Comparison of ENCODE assay signal across 17 mouse cellular contexts in the genomic region with DNA sequence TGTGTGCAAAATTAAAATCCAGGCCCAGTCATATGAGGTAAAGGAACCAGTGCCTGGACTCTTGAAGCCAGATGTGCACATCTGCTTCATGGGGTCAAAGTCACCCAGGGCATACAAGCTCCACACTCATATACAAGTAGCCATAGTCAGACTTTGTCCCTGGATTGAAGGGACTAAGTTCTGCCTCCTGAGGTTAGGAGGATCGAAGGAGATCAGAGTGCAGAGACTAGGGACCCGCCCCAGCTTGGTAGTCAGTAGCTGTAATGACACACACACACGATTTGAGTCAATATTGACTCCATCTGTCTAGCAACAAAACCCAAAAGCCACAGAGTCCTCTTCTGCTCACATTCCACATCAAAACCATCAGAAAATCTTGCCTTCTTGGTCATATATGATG. TPM values are rescaled to one million over a fixed set of nuclear protein-coding genes. Genes with fewer than 3 reads are reported as not detected.
A peak's percentile ranks its signal among the peaks of the same experiment; 100 is the strongest.
DNase-seq lines count a peak whose midpoint lies in the region; ATAC-seq lines count a peak whose summit lies in the region.
"Had no signal": no experiment of that assay in that cellular context is flagged by ENCODE, and none has a peak within 500 bp of the region (broad histone marks: within the 10 kb centered on the region; RNA-seq: fewer than 3 reads in every experiment).

No protein-coding gene starts in this region.

- peaks cover 21% of the 10 kb centered on the region for H3K4me1 ChIP-seq in liver, embryonic 12.5 days
- peaks cover 14% of the 10 kb centered on the region for H3K4me1 ChIP-seq in liver, embryonic 11.5 days (replicated peaks; ENCODE audit: control insufficient read depth, insufficient read depth, low read length)
- peaks cover 21% of the 10 kb centered on the region for H3K4me1 ChIP-seq in intestine, embryonic 16.5 days (ENCODE audit: control insufficient read depth, insufficient read depth, low read length)
- peaks cover 31% of the 10 kb centered on the region for H3K4me1 ChIP-seq in liver, embryonic 13.5 days (replicated peaks)

- no peak overlapping the region for H3K4me3 ChIP-seq in liver, embryonic 12.5 days
- no peak overlapping the region for H3K4me3 ChIP-seq in liver, embryonic 11.5 days (ENCODE audit: low read depth, low read length)
- H3K4me3 ChIP-seq in intestine, embryonic 16.5 days (ENCODE audit: low read length), result no peak overlapping the region
- H3K4me3 ChIP-seq in liver, embryonic 13.5 days (replicated peaks), result no peak overlapping the region
- H3K4me3 ChIP-seq: embryonic facial prominence, embryonic 13.5 days; gastrocnemius, adult 2 months; heart, embryonic 12.5 days; hindbrain, embryonic 10.5 days had no signal

- no peaks in the 10 kb centered on the region for H3K9me3 ChIP-seq in liver, embryonic 12.5 days (replicated peaks)
- H3K9me3 ChIP-seq in liver, embryonic 11.5 days (ENCODE audit: control insufficient read depth, low read length), result no peaks in the 10 kb centered on the region
- H3K9me3 ChIP-seq in intestine, embryonic 16.5 days (ENCODE audit: control insufficient read depth, low read length), result no peaks in the 10 kb centered on the region
- H3K9me3 ChIP-seq in liver, embryonic 13.5 days (replicated peaks), result no peaks in the 10 kb centered on the region
- H3K9me3 ChIP-seq: embryonic facial prominence, embryonic 13.5 days; heart, embryonic 12.5 days; hindbrain, embryonic 10.5 days had no signal

- no peak overlapping the region for H3K27ac ChIP-seq in liver, embryonic 12.5 days
- H3K27ac ChIP-seq in liver, embryonic 11.5 days (ENCODE audit: low read depth, low read length), result no peak overlapping the region
- no peak overlapping the region for H3K27ac ChIP-seq in intestine, embryonic 16.5 days (ENCODE audit: low read length)
- no peak overlapping the region for H3K27ac ChIP-seq in liver, embryonic 13.5 days
- H3K27ac ChIP-seq: embryonic facial prominence, embryonic 13.5 days had no signal

- no peak for DNase-seq in liver, embryonic 11.5 days (ENCODE audit: low spot score)
- DNase-seq in liver, embryonic 13.5 days, result no peak
- DNase-seq in lung, postnatal 36 days, result no peak
- no peak for DNase-seq in testis, postnatal 10 days (ENCODE audit: low spot score)
- DNase-seq: adrenal gland, adult 2 months; adrenal gland, postnatal 25 days; cerebellum, adult 18-20 months; cerebellum, adult 9-11 months; cerebellum, postnatal 36 days; gastrocnemius, adult 2 months; gastrocnemius, postnatal 25 days had no signal

- ATAC-seq in liver, embryonic 12.5 days, result 0 out of 2 replicates have a peak, but pooled peaks have one; percentile 20
- ATAC-seq in liver, embryonic 11.5 days (replicated peaks; ENCODE audit: low FRiP score), result no peak
- peak; percentile 72 for ATAC-seq in intestine, embryonic 16.5 days
- ATAC-seq in liver, embryonic 13.5 days (ENCODE audit: low read depth), result peak; percentile 28; the same call in 1 of the 2 replicates
- ATAC-seq: forebrain, embryonic 14.5 days had no signal

- 62% methylated on average over 3 of the region's 3 CpGs for WGBS in liver, embryonic 12.5 days (ENCODE audit: insufficient replicate concordance)
- 79% methylated on average over 3 of the region's 3 CpGs for WGBS in liver, embryonic 11.5 days
- WGBS in intestine, embryonic 16.5 days, result 71% methylated on average over 3 of the region's 3 CpGs
- 49% methylated on average over 3 of the region's 3 CpGs for WGBS in liver, embryonic 13.5 days (ENCODE audit: insufficient replicate concordance)

- H3K36me3 ChIP-seq in liver, embryonic 12.5 days, result no peaks in the 10 kb centered on the region
- no peaks in the 10 kb centered on the region for H3K36me3 ChIP-seq in liver, embryonic 11.5 days (ENCODE audit: control insufficient read depth, insufficient read depth, low read length)
- no peaks in the 10 kb centered on the region for H3K36me3 ChIP-seq in intestine, embryonic 16.5 days (ENCODE audit: control insufficient read depth, insufficient read depth, low read length)
- H3K36me3 ChIP-seq in liver, embryonic 13.5 days, result no peaks in the 10 kb centered on the region
- H3K36me3 ChIP-seq: embryonic facial prominence, embryonic 13.5 days; heart, embryonic 12.5 days; hindbrain, embryonic 10.5 days had no signal

- peaks cover 7% of the 10 kb centered on the region; the same call in 1 of the 2 replicates for H3K27me3 ChIP-seq in liver, embryonic 12.5 days (replicated peaks)
- no peaks in the 10 kb centered on the region for H3K27me3 ChIP-seq in liver, embryonic 11.5 days (replicated peaks; ENCODE audit: control insufficient read depth, insufficient read depth, low read length)
- no peaks in the 10 kb centered on the region for H3K27me3 ChIP-seq in intestine, embryonic 16.5 days (replicated peaks; ENCODE audit: control insufficient read depth, insufficient read depth, low read length)
- H3K27me3 ChIP-seq in liver, embryonic 13.5 days, result no peaks in the 10 kb centered on the region
- H3K27me3 ChIP-seq: embryonic facial prominence, embryonic 13.5 days; heart, embryonic 12.5 days had no signal

- H3K9ac ChIP-seq in liver, embryonic 12.5 days, result no peak overlapping the region
- no peak overlapping the region for H3K9ac ChIP-seq in liver, embryonic 11.5 days (ENCODE audit: low read depth, low read length)
- no peak overlapping the region for H3K9ac ChIP-seq in intestine, embryonic 16.5 days (ENCODE audit: low read depth, low read length)
- no peak overlapping the region for H3K9ac ChIP-seq in liver, embryonic 13.5 days
- H3K9ac ChIP-seq: embryonic facial prominence, embryonic 13.5 days; heart, embryonic 12.5 days had no signal

- H3K4me2 ChIP-seq in liver, embryonic 12.5 days, result no peak overlapping the region
- H3K4me2 ChIP-seq in liver, embryonic 11.5 days, result no peak overlapping the region
- H3K4me2 ChIP-seq in intestine, embryonic 16.5 days (ENCODE audit: low read depth, low read length), result no peak overlapping the region
- H3K4me2 ChIP-seq in liver, embryonic 13.5 days, result no peak overlapping the region
- H3K4me2 ChIP-seq: embryonic facial prominence, embryonic 13.5 days; heart, embryonic 12.5 days had no signal

RNA-seq across cellular contexts. Expression of gene Csf1, which starts 30.0 kb away (rescaled TPM):
- polyA plus RNA-seq in liver, embryonic 12.5 days (2016; fragmentation: Nextera tagmentation; extraction: Ambion mirVana), result 8.7 and 8.8 TPM in 2 replicates
- 10.7 TPM in 2 replicates for polyA plus RNA-seq in liver, embryonic 11.5 days (2014; fragmentation: Nextera tagmentation; extraction: Ambion mirVana)
- 11.8 and 13.9 TPM in 2 replicates for polyA plus RNA-seq in intestine, embryonic 16.5 days (2015; fragmentation: Nextera tagmentation; extraction: Ambion mirVana)
- 4.6 and 6.1 TPM in 2 replicates for polyA plus RNA-seq in liver, embryonic 13.5 days (2015; fragmentation: Nextera tagmentation; extraction: Ambion mirVana)
